Mouse (Mus musculus) ES-E14 (cell line): ENCODE data around the gene Gm44. TPM values are rescaled to one million over a fixed set of nuclear protein-coding genes. Genes with fewer than 3 reads are reported as not detected.
"Not testable (repeated sequence)": the region's sequence is repeated elsewhere in the genome, so short reads cannot be mapped to it uniquely, and the experiment has no call there.

ENCODE experiments used
- DNase-seq: peaks from one replicate; pipeline ENCODE4 v3.0.0-alpha.2; 2013; ENCODE audit warnings: low read depth, low spot score
- H3K27ac ChIP-seq: 2 replicates; pipeline ENCODE4 v1.5.1; 2012; ENCODE audit warnings: low read depth, mild to moderate bottlenecking, low read length, moderate library complexity, mixed read lengths; ENCODE audit not compliant: poor library complexity, insufficient read depth, severe bottlenecking
- H3K36me3 ChIP-seq: 2 replicates; pipeline ENCODE4 v1.6.1; 2012; ENCODE audit warnings: mild to moderate bottlenecking, low read length, moderate library complexity, mixed read lengths; ENCODE audit not compliant: control insufficient read depth, poor library complexity, insufficient read depth, severe bottlenecking
- H3K4me1 ChIP-seq, 2 experiments: fragments of 150-350 bp in 1 of 2; sonication (generic) in 1 of 2; 2 replicates each; pipeline ENCODE4 v1.6.1; 2012; ENCODE audit warnings: low read length in 2 of 2, mild to moderate bottlenecking in 1 of 2, mixed read lengths in 1 of 2; ENCODE audit not compliant: control insufficient read depth in 2 of 2, insufficient read depth in 2 of 2, poor library complexity in 1 of 2
- H3K4me3 ChIP-seq, 2 experiments: fragments of 150-350 bp in 1 of 2; sonication (generic) in 1 of 2; 2 replicates each; pipeline ENCODE4 v1.5.1; 2012; ENCODE audit warnings: low read length in 2 of 2, low read depth in 1 of 2, mild to moderate bottlenecking in 1 of 2, mixed read lengths in 1 of 2; ENCODE audit not compliant: insufficient read depth in 1 of 2, poor library complexity in 1 of 2, severe bottlenecking in 1 of 2
- H3K9ac ChIP-seq: 2 replicates; pipeline ENCODE4 v1.6.1; 2012; ENCODE audit warnings: low read depth, mild to moderate bottlenecking, low read length, mixed read lengths; ENCODE audit not compliant: poor library complexity, insufficient read depth, severe bottlenecking
- H3K9me3 ChIP-seq: fragments of 150-350 bp; sonication (generic); 2 replicates; pipeline ENCODE4 v1.6.1; 2012; ENCODE audit warnings: low read depth, mild to moderate bottlenecking, low read length; ENCODE audit not compliant: control insufficient read depth, insufficient read depth
- CHD2 ChIP-seq: IDR thresholded peaks from 2 replicates; pipeline ENCODE4 v1.6.1; 2014; ENCODE audit warnings: mild to moderate bottlenecking, low read depth, low read length, inconsistent platforms
- HCFC1 ChIP-seq: IDR thresholded peaks from 2 replicates; pipeline ENCODE4 v1.6.1; 2012; ENCODE audit warnings: low read length, inconsistent platforms, borderline replicate concordance; ENCODE audit not compliant: insufficient read depth
- MAFK ChIP-seq: IDR thresholded peaks from 2 replicates; pipeline ENCODE4 v1.6.1; 2014; ENCODE audit warnings: mild to moderate bottlenecking, low read depth, low read length, inconsistent platforms; ENCODE audit not compliant: insufficient read depth
- ZC3H11A ChIP-seq: IDR thresholded peaks from 2 replicates; pipeline ENCODE4 v1.6.1; 2012; ENCODE audit warnings: low read depth, mild to moderate bottlenecking, inconsistent platforms, low read length, borderline replicate concordance
- ZNF384 ChIP-seq: IDR thresholded peaks from 2 replicates; pipeline ENCODE4 v1.6.1; 2012; ENCODE audit warnings: low read depth, low read length, inconsistent platforms
- in situ Hi-C, 2 experiments: fragments of 600-800 bp; cut with MboI; formaldehyde crosslinking; loops; one replicate each; pipeline ENCODE4 v1.15.1; 2025; ENCODE audit warnings: low sequenced_read_pairs in 2 of 2, inconsistent platforms in 1 of 2; ENCODE audit not compliant: unreplicated experiment in 2 of 2
- total RNA-seq: library from RNA; depleted of rRNA; stranded (reverse); fragments of 300-350 nt; gene quantifications from 2 replicates; pipeline ENCODE4 v1.2.3, GENCODE M21; 2012; rRNA removed

The Gm44 gene
- total RNA-seq: 0.22 and 0.74 TPM in 2 replicates

DNA sequence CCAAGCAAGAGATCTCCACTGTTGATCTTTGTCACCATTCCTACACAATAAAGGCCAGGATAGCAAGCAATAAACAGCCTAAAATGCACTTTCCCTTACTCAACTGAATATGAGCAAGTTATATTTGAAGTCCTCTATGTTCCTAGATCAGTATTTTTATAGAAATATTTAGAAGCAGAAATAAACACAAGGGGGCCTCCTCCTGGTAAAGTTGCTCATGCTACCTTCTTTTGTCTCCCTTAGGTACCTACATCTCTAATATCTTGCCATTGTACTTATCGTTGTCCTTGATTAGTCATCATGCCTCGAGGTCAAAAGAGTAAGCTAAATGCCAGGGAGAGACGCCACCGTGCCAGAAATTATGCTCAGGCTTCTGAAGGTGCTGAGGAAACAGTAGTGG lies at the start of gene Gm44:
Gm44 (plus strand) TSS at position 301 of the 400 bp plus-strand sequence.
- TF ChIP-seq MAFK (no peak), ZNF384 (no peak), ZC3H11A (no peak), CHD2 (no peak), HCFC1 (no peak)
- Histone ChIP-seq H3K36me3 (no peaks in the 10 kb centered on the region), H3K27ac (no peak within 1 kb of the TSS), H3K9ac (no peak within 1 kb of the TSS), H3K9me3 (no peaks in the 10 kb centered on the region), H3K4me1 (no peaks in the 10 kb centered on the region), H3K4me3 (no peak within 1 kb of the TSS)
- in situ Hi-C loops: no loop called here
- no peak for DNase-seq

GRCm38 (mm10) chrX:90927989-90928388 lies 36.0 kb downstream of the Gm44 start:
- Histone ChIP-seq H3K36me3 (no peaks in the 10 kb centered on the region), H3K9me3 (no peaks in the 10 kb centered on the region), H3K9ac (no peak overlapping the region), H3K4me3 (no peak overlapping the region), H3K27ac (no peak overlapping the region), H3K4me1 (no peaks in the 10 kb centered on the region)
- peak; percentile 1 for DNase-seq
- no peak for TF ChIP-seq MAFK
- no peak for TF ChIP-seq CHD2
- TF ChIP-seq ZC3H11A: no peak
- TF ChIP-seq HCFC1: no peak
- TF ChIP-seq ZNF384: no peak
- in situ Hi-C loops: no loop called here

- in situ Hi-C loops: not testable (repeated sequence)
These were observed 46.3 kb downstream of the Gm44 start for GRCm38 (mm10) chrX:90938211-90938610.

More at GRCm38 (mm10) chrX:90938211-90938610, 46.3 kb downstream of the Gm44 start:
- not testable (repeated sequence) for H3K9ac ChIP-seq, H3K27ac ChIP-seq, H3K36me3 ChIP-seq, DNase-seq, H3K9me3 ChIP-seq, H3K4me1 ChIP-seq, H3K4me3 ChIP-seq
